Mouse (Mus musculus): Measurements from ENCODE around the gene Rgs7. TPM values are rescaled to one million over a fixed set of nuclear protein-coding genes. Genes with fewer than 3 reads are reported as not detected.

Rgs7 gene
- total RNA-seq (2021): 100 to 1,000 TPM; 104 to 110 TPM

DNA sequence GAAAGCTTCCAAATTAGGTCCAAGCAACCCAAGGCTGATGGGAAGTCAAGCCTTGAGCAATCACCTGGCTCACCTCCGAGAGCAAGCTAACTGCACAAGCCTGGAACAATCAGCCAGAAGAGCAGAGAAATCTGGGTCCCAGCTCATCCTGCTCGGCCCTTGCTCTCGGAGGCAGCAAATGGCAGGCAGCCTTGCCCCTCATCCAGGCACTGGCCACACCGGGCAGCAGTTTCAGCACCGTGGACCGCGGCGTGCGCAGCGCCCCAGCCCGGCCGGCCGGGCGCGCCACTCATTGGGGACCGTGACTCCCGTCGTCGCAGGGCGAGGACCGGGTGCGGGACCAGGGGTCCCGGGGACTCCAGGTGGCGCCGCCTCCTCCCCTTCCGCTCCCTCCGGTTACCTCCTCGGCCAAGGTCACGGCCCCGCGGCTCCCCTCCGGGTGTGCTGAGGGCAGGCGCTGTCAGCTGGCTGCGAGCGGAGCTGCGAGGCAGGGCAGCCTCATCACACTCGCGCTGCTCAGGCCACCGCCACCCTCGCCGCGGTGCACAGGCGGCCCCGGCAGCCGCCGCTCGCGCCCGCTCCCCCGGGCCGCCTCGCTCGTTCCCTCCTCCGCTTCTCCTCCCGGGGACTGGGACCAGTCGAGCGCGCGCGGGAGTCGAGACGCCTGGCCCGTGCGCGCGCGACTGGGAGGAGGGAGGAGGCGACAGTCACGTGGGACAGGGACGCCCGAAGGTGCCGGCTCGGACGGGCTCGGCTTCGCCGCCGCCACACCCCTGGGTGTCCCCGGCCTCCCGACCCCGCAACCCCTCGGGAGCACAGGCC, at the start of gene Rgs7:
Gene Rgs7 (minus strand): TSS at position 640 of the 822 bp plus-strand sequence.
- intact Hi-C loops (cut with DNase I): no loop called here

GRCm38 (mm10) chr1:175540700-175541099, 48.4 kb upstream of the Rgs7 start:
- DNase-seq (ENCODE audit: extremely low spot score in 1 of 2, low spot score in 2 of 2): no peak
- intact Hi-C loops (cut with DNase I): no loop called here

More for the DNA sequence above, at the start of gene Rgs7:
- DNase-seq (ENCODE audit: extremely low spot score in 1 of 2, low spot score in 2 of 2): peak; percentile 60 to 88

DNA sequence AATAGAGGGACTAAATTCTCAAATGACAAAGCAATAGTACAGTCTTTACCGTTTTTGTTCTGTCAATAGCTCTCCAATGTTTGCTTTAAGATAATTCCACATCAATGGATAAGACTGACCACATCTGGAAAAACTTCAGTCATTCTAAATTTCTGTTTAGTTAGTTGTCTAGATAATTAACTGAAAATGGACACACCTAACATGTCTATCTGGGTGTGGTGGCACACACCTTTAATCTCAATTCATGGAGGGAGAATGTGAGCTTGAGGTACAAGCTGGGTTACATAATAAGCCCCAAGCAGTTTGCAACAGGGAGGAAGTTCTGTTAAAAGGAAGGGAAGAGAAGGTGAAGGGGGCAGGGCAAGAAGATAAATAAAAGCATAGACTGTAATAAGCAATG, 45.0 kb upstream of the Rgs7 start:
- no peak for DNase-seq (ENCODE audit: extremely low spot score in 1 of 2, low spot score in 2 of 2)
- intact Hi-C loops (cut with DNase I): no loop called here

GRCm38 (mm10) chr1:175529858-175530257, 37.6 kb upstream of the Rgs7 start:
- no peak for DNase-seq (ENCODE audit: extremely low spot score in 1 of 2, low spot score in 2 of 2)
- intact Hi-C loops (cut with DNase I): no loop called here

DNA sequence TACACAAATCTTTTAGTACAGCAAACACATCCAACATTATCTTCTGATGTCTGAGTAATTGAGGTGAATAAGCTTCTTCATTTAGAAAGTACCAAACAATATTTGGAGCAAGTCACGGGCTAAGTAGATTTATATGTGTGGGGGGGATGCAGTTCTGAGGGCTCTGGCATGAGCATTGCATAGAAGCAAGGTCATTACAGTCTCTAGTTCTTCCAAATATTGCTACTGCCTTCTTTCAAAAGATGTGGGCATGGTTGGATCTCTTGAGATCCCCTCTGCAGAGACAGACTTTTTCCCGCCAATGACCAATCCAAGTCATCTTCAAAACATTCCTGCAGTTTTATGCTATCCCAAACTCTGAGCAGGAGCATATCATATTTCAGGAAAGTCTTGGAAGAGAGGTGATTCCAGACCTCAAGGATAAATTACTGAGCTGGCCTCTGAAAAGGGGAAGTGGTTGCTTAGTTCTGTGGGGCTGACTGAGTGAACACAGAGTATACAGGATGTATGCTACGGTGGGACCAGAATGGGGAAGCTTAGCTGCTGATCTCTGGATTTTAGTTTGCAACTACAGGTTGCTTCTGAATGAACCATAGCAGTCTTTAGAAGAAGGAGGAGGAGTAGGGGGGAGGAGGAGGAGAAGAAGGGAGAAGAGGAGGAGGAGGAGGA, 32.5 kb upstream of the Rgs7 start:
- intact Hi-C loops (cut with DNase I): no loop called here
- DNase-seq (ENCODE audit: extremely low spot score in 1 of 2, low spot score in 2 of 2): no peak

DNA sequence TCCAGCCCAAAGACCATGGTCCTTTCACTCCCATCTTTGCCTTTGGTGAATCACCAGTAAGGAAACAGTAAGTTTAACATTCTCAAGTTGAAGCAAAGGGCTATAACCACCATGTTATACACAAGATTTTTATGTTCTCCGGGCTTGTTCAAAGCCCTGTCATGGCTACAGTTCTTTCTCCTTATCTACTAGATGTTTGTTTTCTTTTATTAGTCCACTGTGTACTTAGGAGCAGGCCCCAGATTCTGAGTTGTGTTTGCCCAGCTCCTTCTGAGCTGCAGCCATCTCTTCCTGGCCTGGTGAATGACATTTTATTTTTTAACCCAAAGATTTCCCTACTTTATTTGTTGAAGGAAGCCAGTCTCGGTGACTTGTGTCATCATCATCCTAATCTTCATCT, 31.3 kb upstream of the Rgs7 start:
- intact Hi-C loops (cut with DNase I): no loop called here
- no peak for DNase-seq (ENCODE audit: extremely low spot score in 1 of 2, low spot score in 2 of 2)

DNA sequence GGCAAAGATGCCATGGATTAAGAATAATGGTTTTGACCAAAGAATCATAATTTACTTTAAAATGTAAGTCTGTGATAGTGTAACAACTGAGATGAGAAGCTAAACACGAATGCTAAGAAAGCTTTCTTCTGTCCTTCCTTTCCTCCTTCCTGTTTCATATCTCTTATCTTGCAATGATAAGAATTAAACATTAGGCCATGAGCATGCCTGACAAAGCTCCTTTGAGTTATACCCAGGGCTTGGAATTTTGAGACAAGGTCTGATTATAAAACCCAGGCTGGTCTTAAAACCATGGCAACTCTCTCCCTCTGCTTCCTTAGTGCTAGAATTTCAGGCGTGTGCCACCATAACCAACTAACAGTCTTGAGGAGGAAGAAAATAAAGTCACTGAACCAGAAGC, 22.2 kb upstream of the Rgs7 start:
- intact Hi-C loops (cut with DNase I): no loop called here
- no peak for DNase-seq (ENCODE audit: extremely low spot score in 1 of 2, low spot score in 2 of 2)

DNA sequence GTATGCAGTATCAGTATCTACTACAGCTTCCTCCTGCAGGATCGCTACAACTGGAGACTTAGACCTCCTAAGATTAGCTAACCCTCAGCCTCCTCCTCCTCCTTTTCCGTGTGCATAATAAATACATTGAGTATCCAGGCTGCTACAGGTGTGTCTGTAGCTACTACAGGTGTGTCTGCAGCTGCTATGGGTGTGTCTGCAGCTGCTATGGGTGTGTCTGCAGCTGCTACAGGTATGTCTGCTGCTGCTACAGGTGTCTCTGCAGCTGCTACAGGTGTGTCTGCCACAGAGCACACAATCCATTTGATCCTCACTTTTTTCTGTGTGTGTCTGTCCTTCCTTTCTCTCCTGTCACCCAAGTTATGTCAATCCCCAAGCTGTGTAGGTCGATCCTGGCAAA, 19.9 kb upstream of the Rgs7 start:
- intact Hi-C loops (cut with DNase I): no loop called here
- no peak for DNase-seq (ENCODE audit: extremely low spot score in 1 of 2, low spot score in 2 of 2)

DNA sequence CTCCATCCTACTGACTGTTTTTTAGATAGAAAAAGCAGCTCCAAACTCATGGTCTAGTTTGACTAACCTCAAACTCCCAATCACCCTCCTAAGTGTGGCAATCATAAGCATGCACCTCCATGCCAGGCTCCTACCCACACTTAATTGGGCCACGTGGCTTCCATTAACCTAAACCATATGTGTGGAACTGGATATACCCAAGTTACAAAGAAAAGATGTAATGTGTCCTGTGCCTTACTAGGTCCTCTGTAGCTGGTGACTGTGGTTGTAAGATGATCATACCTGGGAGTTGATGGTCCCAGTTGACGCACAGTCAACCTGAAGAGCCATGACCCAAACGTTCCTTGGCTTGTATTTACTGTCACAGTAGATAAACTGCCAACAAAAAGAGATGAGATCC, 17.7 kb upstream of the Rgs7 start:
- intact Hi-C loops (cut with DNase I): no loop called here
- no peak for DNase-seq (ENCODE audit: extremely low spot score in 1 of 2, low spot score in 2 of 2)

DNA sequence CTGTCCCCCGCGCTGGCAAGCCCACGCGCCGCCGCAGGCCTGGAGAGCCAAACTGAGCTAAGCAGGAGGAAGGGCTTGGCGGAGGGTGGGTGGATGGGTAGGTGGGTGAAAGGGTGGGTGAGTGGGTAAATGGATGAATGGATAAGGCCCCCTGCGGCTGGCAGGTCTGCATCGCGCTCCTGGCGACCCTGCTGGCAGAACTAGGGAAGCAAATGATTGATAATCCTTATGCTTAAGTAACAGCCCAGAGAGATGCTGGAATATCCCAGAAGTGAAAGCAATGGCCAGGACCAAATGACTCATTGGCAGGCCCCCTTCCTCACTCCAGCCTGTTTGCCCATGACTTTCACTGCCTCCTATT, 363 bp upstream of the Rgs7 start:
- intact Hi-C loops (cut with DNase I): no loop called here
- DNase-seq (ENCODE audit: extremely low spot score in 1 of 2, low spot score in 2 of 2): no peak

DNA sequence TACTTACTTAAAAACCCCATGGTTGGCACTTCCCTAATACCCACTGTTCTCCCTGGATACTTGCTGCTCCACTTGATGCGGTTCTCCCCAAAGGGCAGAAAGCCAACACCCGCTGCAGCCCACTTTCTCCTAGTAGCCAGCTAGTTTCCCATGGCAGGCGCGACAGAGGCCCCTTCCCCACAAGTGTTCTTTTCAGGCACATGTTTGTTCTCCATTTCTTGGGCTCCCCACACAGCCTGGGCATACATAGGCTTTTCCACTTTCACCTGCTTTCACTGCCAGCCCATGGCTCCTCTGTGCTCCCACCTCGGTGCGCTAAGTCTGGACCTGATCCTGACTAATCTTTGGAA, 814 bp downstream of the Rgs7 start:
- intact Hi-C loops (cut with DNase I): no loop called here
- peak; percentile 10 to 25 for DNase-seq (ENCODE audit: extremely low spot score in 1 of 2, low spot score in 2 of 2)

DNA sequence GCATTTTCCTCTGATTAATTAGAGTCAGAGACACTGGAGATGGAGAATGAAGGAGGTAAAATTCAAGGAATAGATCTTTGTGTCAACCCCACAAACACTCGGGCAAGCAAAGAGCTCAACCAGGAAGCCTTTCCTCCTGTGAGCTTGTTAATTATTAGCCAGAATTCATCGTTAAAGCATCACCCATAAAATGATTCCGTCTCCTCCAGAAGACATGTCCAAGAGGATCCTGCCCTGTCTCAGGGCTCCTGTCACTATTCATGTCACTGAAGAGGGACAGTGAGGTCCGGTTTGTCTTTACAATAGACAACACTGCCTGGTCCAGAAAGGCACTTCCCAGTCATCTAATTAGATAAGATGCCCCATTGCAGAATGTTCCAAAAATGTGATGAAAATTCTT, 7.2 kb downstream of the Rgs7 start:
- DNase-seq (ENCODE audit: extremely low spot score in 1 of 2, low spot score in 2 of 2): no peak
- intact Hi-C loops (cut with DNase I): no loop called here

GRCm38 (mm10) chr1:175473060-175473459, 19.2 kb downstream of the Rgs7 start:
- DNase-seq (ENCODE audit: extremely low spot score in 1 of 2, low spot score in 2 of 2): no peak
- intact Hi-C loops (cut with DNase I): no loop called here

DNA sequence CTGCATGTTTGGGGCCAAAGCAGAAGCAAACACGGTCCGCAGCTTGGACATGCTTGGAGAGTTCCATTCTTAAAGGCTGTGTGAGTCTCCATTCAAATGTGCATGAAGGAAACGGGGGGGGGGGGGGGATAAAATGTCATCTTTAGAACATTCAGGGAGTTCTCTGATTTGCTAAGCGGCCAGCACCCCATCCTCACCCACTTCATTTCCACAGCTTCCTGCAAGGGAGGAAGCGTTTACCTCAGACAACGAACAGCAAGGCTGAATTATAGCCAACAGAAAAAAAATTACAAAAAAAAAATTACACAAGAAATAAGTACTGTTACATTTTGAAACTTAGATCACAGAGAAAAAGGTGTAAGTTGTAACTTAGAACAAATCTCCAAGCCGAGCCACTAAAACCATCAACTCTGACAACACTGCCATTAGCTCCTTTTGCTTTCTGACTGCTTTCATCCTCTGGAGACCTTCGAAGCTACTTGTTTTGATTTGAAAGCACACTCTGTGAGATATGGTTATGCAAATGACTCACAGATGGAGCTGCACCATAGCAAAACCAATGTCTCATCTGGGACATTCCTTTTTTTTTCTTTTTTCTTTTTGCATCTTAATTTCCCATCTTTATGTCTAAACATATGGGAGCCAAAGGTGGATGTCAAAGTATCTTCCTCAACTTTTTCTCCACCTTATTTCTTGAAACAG, 23.1 kb downstream of the Rgs7 start:
- intact Hi-C loops (cut with DNase I): no loop called here
- DNase-seq (ENCODE audit: extremely low spot score in 1 of 2, low spot score in 2 of 2): no peak

DNA sequence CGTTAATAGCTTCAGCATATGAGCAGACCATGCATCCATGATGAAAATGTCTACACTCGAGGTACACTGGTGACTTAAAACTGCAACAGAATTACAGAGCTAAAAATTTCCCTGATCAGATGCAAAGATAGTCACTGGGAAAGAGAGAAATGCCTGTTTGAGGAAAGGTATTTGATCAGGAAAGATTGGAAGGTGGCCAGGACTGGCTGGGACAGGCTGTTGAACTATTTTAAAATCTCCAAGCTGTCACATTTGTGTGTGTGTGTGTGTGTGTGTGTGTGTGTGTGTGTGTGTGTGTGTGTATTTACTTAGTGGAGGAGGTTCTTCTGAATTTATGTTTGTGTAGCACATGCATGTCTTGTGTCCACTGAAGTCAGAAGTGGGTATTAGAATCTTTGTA, 27.7 kb downstream of the Rgs7 start:
- intact Hi-C loops (cut with DNase I): no loop called here

DNA sequence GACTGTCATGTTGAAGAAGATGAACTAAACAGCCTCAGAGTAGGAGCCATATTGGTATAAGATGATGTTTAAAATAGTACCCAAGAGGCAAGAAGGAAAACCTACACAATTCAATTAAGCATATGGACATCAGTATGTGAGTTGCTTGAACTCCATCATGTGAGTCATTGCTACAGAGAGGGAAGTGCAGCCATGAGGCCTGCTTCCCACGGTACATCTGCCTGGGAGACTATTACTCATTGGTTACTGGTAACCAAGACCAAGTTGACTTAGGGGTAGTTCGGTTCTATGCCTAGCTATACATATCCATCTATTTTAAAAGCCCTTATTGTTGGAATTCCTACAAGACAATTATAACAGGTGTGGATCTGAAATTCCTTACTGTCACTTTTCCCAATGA, 29.9 kb downstream of the Rgs7 start:
- no peak for DNase-seq (ENCODE audit: extremely low spot score in 1 of 2, low spot score in 2 of 2)
- intact Hi-C loops (cut with DNase I): no loop called here

More for the DNA sequence above, 27.7 kb downstream of the Rgs7 start:
- peak; percentile 23 to 33 for DNase-seq (ENCODE audit: extremely low spot score in 1 of 2, low spot score in 2 of 2)

DNA sequence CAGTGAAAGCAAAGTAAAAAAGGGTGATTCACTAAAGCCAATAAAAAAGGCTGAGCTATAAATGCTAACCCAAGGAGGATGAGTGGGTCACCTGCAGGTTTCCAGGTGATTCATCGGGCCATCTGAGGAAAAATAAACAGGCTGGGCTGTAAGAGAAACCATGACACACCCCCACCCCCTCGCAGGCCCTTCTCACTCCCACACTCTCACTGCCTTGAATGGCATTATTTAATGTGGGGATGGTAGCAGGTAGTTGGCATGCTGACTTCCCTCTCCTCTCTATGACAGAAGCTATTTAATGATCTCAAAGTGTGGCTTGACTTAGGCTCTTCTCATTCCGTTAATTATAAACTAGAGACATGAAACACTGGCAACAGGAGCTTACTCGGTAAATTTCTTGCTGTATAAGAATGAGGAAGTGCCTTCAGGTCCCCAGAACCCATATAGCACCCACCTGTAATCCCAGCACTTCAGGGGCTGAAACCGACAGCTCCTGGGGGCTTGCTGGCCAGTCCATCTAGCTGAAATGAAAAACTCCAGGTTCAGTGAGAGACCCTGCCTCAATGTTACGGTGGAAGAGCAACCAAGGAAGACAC, 38.2 kb downstream of the Rgs7 start:
- intact Hi-C loops (cut with DNase I): no loop called here
- DNase-seq (ENCODE audit: extremely low spot score in 1 of 2, low spot score in 2 of 2): no peak

DNA sequence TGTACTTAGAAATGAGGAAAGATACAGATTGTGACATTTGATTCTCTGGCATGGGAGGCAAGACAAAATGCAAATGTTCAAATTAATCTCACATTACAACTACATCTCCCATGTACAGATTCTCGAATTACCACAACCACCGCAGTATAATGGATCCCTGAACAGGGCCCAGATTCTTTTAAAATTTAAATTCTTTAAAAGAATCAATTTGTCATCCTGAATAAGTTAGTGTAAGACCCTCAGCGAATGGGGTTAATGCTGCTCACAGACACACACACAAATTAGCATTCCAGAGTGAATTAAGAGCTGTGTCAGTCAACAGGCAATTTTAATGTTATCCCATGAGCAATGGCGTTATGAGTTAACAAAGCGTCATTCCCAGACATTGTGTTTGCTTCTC, 44.3 kb downstream of the Rgs7 start:
- intact Hi-C loops (cut with DNase I): no loop called here
- DNase-seq (ENCODE audit: extremely low spot score in 1 of 2, low spot score in 2 of 2): no peak

GRCm38 (mm10) chr1:175442939-175443338, 49.4 kb downstream of the Rgs7 start:
- no peak for DNase-seq (ENCODE audit: extremely low spot score in 1 of 2, low spot score in 2 of 2)
- intact Hi-C loops (cut with DNase I): no loop called here

DNA sequence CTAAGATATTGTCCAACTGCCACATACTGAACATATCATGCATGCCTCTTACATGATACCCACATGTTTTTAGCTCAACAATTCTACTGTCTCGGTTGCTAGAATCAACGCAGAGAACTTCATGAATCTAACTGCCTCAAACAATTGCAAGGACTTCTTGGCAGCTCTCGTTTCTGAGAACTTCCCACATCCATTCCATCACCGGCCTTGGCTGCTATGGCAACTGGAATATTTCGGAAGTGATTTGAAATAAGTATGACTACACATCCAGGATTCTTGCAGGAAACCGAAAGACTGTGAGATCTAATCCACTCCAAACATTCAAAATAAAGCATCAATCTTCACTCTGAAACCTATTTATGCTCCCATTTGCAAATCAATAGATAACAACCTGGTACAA, 50.3 kb downstream of the Rgs7 start:
- intact Hi-C loops (cut with DNase I): no loop called here
- peak in 1 of 2 experiments; percentile 63 for DNase-seq (ENCODE audit: extremely low spot score in 1 of 2, low spot score in 2 of 2)

Data from left cerebral cortex, postnatal 10 days (tissue).